Mouse (Mus musculus) myocyte (in vitro differentiated cells): ENCODE measurements at regions not wholly inside any gene's neighbourhood (a gene's known extent, or its start where the extent isn't known, plus 50 kb on each side); places are given as distances from the start of the nearest gene placed in this dataset.

Experiments
- H3K27me3 ChIP-seq: one replicate; pipeline ENCODE4 v1.6.1; 2011; ENCODE audit not compliant: control insufficient read depth, insufficient read depth, insufficient read length
- H3K36me3 ChIP-seq: one replicate; pipeline ENCODE4 v1.6.1; 2011; ENCODE audit not compliant: control insufficient read depth, insufficient read depth
- H3K4me2 ChIP-seq: one replicate; pipeline ENCODE4 v1.6.1; 2011; ENCODE audit warnings: low read depth, control low read depth
- H3K4me3 ChIP-seq: one replicate; pipeline ENCODE4 v1.5.1; 2011; ENCODE audit warnings: mild to moderate bottlenecking, control low read depth, moderate library complexity
- H3K79me2 ChIP-seq: one replicate; pipeline ENCODE4 v1.6.1; 2011; ENCODE audit not compliant: control insufficient read depth, insufficient read depth
- H3ac ChIP-seq: one replicate; pipeline ENCODE4 v1.6.1; 2011; ENCODE audit not compliant: control insufficient read depth, insufficient read length
- CEBPB ChIP-seq: IDR thresholded peaks from 2 replicates; pipeline ENCODE4 v1.6.1; 2011; ENCODE audit warnings: mild to moderate bottlenecking, moderate library complexity; ENCODE audit not compliant: poor library complexity, insufficient read depth, severe bottlenecking
- E2F4 ChIP-seq: IDR thresholded peaks from one replicate; pipeline ENCODE4 v1.6.1; 2011; ENCODE audit warnings: mild to moderate bottlenecking, control low read depth, moderate library complexity; ENCODE audit not compliant: insufficient read depth
- MAX ChIP-seq: IDR thresholded peaks from one replicate; pipeline ENCODE4 v1.6.1; 2011; ENCODE audit warnings: low read depth, mild to moderate bottlenecking, control low read depth
- MYOD1 ChIP-seq, 3 experiments: IDR thresholded peaks; one replicate each; pipeline ENCODE4 v1.6.1; 2011; ENCODE audit warnings: control low read depth in 2 of 3, low read depth in 2 of 3, mild to moderate bottlenecking in 2 of 3, moderate library complexity in 1 of 3; ENCODE audit not compliant: insufficient read length in 2 of 3, control insufficient read depth in 1 of 3
- MYOG ChIP-seq, 3 experiments: IDR thresholded peaks; one replicate each; pipeline ENCODE4 v1.6.1; 2011; ENCODE audit warnings: control low read depth in 2 of 3, low read depth in 2 of 3, mild to moderate bottlenecking in 2 of 3; ENCODE audit not compliant: insufficient read length in 2 of 3, control insufficient read depth in 1 of 3, insufficient read depth in 1 of 3
- POLR2A ChIP-seq: IDR thresholded peaks from one replicate; pipeline ENCODE4 v1.6.1; 2011; ENCODE audit warnings: low read depth, mild to moderate bottlenecking, control low read depth, moderate library complexity; ENCODE audit not compliant: insufficient read length
- POLR2AphosphoS2 ChIP-seq: IDR thresholded peaks from one replicate; pipeline ENCODE4 v1.6.1; 2011; ENCODE audit warnings: low read depth, control low read depth; ENCODE audit not compliant: insufficient read length
- REST ChIP-seq: IDR thresholded peaks from one replicate; pipeline ENCODE4 v1.6.1; 2011; ENCODE audit warnings: mild to moderate bottlenecking, control low read depth, moderate library complexity; ENCODE audit not compliant: insufficient read depth, insufficient read length
- SRF ChIP-seq: IDR thresholded peaks from one replicate; pipeline ENCODE4 v1.6.1; 2011; ENCODE audit warnings: low read depth; ENCODE audit not compliant: control insufficient read depth, insufficient read length
- TCF12 ChIP-seq: IDR thresholded peaks from one replicate; pipeline ENCODE4 v1.6.1; 2011; ENCODE audit warnings: mild to moderate bottlenecking, control low read depth; ENCODE audit not compliant: poor library complexity, insufficient read depth, severe bottlenecking
- TCF3 ChIP-seq: IDR thresholded peaks from one replicate; pipeline ENCODE4 v1.6.1; 2011; ENCODE audit warnings: low read depth, control low read depth; ENCODE audit not compliant: insufficient read length
- USF1 ChIP-seq: IDR thresholded peaks from one replicate; pipeline ENCODE4 v1.6.1; 2011; ENCODE audit warnings: low read depth, mild to moderate bottlenecking, control low read depth, moderate library complexity

- Histone ChIP-seq H3K27me3 (peaks cover 11% of the 10 kb centered on the region), H3K79me2 (no peaks in the 10 kb centered on the region), H3ac (no peak overlapping the region), H3K4me3 (no peak overlapping the region), H3K36me3 (no peaks in the 10 kb centered on the region), H3K4me2 (peak overlapping the region; percentile 57)
- TF ChIP-seq TCF3, result no peak
- no peak for TF ChIP-seq MYOD1 (IDR thresholded peaks at IDR 0.05; ENCODE audit: control insufficient read depth in 1 of 3, insufficient read length in 2 of 3, low read depth in 2 of 3)
- no peak for TF ChIP-seq CEBPB
Observed at GRCm38 (mm10) chr5:101020784-101021183, 175.3 kb downstream of the Gpat3 start.

DNA sequence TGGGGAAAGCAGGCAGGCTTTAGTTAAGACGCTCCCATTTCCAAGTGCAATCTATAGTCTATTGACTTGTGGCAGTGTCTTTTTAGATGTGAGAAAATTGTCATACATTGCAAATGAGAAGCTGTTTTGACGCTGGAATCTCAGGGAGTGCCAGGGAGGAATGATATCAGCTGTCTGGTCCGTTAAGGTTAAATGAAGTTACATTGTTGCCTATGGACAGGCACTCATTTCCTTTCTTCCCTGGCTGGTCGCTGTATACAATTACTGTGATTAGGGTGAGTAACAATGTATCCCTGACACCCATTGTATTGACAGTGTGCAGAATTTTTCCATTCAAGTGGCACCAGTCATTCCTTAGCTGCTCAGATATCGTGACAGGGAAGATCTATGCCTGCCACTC lies 168.3 kb downstream of the Gpat3 start:
- no peaks in the 10 kb centered on the region for H3K79me2 ChIP-seq
- no peak overlapping the region for H3ac ChIP-seq
- H3K4me3 ChIP-seq, result no peak overlapping the region
- no peaks in the 10 kb centered on the region for H3K36me3 ChIP-seq
- no peak overlapping the region for H3K4me2 ChIP-seq
- TF ChIP-seq CEBPB (no peak), E2F4 (no peak)
- H3K27me3 ChIP-seq, result peaks cover 6% of the 10 kb centered on the region

GRCm38 (mm10) chr5:101005216-101005615 lies 159.7 kb downstream of the Gpat3 start:
- TF ChIP-seq MYOG (IDR thresholded peaks at IDR 0.05; ENCODE audit: control insufficient read depth in 1 of 3, insufficient read depth in 1 of 3, insufficient read length in 2 of 3, low read depth in 2 of 3), result no peak
- no peak for TF ChIP-seq REST
- no peak for TF ChIP-seq USF1
- TF ChIP-seq TCF12, result no peak
- TF ChIP-seq POLR2AphosphoS2, result no peak
- H3K27me3 ChIP-seq, result peaks cover 2% of the 10 kb centered on the region
- H3K4me2 ChIP-seq, result no peak overlapping the region
- no peaks in the 10 kb centered on the region for H3K36me3 ChIP-seq
- H3ac ChIP-seq, result no peak overlapping the region
- H3K4me3 ChIP-seq, result no peak overlapping the region
- H3K79me2 ChIP-seq, result no peaks in the 10 kb centered on the region

- Histone ChIP-seq H3K4me2 (no peak overlapping the region), H3K36me3 (no peaks in the 10 kb centered on the region), H3K79me2 (no peaks in the 10 kb centered on the region), H3K4me3 (no peak overlapping the region), H3K27me3 (peaks cover 5% of the 10 kb centered on the region), H3ac (no peak overlapping the region)
- TF ChIP-seq TCF3 (no peak), MYOG (IDR thresholded peaks at IDR 0.05; ENCODE audit: control insufficient read depth in 1 of 3, insufficient read depth in 1 of 3, insufficient read length in 2 of 3, low read depth in 2 of 3) (no peak), E2F4 (no peak)
Observed at GRCm38 (mm10) chr5:101000436-101000835, 154.9 kb downstream of the Gpat3 start.

DNA sequence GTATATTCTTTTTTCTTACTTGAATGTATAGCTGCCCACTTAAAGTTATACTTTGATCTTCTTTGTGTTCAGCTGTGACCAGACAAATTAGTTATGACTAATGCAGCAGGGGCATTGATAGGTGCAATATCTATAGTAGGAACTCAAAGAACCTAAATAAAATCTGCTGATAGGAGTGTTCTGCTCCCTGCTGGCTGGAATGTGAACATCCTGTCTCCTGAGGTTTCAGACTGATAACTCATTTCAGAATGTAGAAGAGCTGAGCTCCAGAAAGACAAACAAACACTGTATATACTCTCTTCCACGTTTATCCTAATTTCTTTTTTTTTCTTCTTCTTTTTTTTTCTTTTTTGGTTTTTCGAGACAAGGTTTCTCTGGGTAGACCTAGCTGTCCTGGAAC lies 146.9 kb downstream of the Gpat3 start:
- TF ChIP-seq MYOD1 (IDR thresholded peaks at IDR 0.05; ENCODE audit: control insufficient read depth in 1 of 3, insufficient read length in 2 of 3, low read depth in 2 of 3) (no peak), MAX (no peak), USF1 (no peak), POLR2A (no peak), REST (no peak), E2F4 (no peak), POLR2AphosphoS2 (no peak), CEBPB (no peak), SRF (no peak), TCF12 (no peak), MYOG (IDR thresholded peaks at IDR 0.05; ENCODE audit: control insufficient read depth in 1 of 3, insufficient read depth in 1 of 3, insufficient read length in 2 of 3, low read depth in 2 of 3) (no peak), TCF3 (no peak)
- no peaks in the 10 kb centered on the region for H3K36me3 ChIP-seq
- no peaks in the 10 kb centered on the region for H3K27me3 ChIP-seq
- no peaks in the 10 kb centered on the region for H3K79me2 ChIP-seq
- no peak overlapping the region for H3K4me3 ChIP-seq
- no peak overlapping the region for H3ac ChIP-seq
- no peak overlapping the region for H3K4me2 ChIP-seq

GRCm38 (mm10) chr5:100991626-100992025 lies 146.1 kb downstream of the Gpat3 start:
- TF ChIP-seq POLR2AphosphoS2 (no peak), MYOG (IDR thresholded peaks at IDR 0.05; ENCODE audit: control insufficient read depth in 1 of 3, insufficient read depth in 1 of 3, insufficient read length in 2 of 3, low read depth in 2 of 3) (no peak), CEBPB (no peak), USF1 (no peak), MAX (no peak), TCF3 (no peak), MYOD1 (IDR thresholded peaks at IDR 0.05; ENCODE audit: control insufficient read depth in 1 of 3, insufficient read length in 2 of 3, low read depth in 2 of 3) (no peak), SRF (no peak), REST (no peak)
- Histone ChIP-seq H3K4me2 (no peak overlapping the region), H3K36me3 (no peaks in the 10 kb centered on the region), H3K4me3 (no peak overlapping the region), H3K79me2 (no peaks in the 10 kb centered on the region), H3K27me3 (no peaks in the 10 kb centered on the region), H3ac (no peak overlapping the region)
